Mouse (Mus musculus): ENCODE results near the gene Erich4. TPM values are rescaled to one million over a fixed set of nuclear protein-coding genes. Genes with fewer than 3 reads are reported as not detected.

Erich4 gene
- polyA plus RNA-seq, 1 experiment from 2014 or later, result not detected

Other genes with a start within 250 kb of the Erich4 start
- gene Cnfn, start 246.2 kb downstream of the Erich4 start, polyA plus RNA-seq (2016; fragmentation: Nextera tagmentation; extraction: Ambion mirVana), result not detected in 2 replicates
- 6.0 and 8.6 TPM in 2 replicates for gene Lipe, start 217.2 kb downstream of the Erich4 start, polyA plus RNA-seq (2016; fragmentation: Nextera tagmentation; extraction: Ambion mirVana)
- gene Cxcl17, start 203.0 kb downstream of the Erich4 start, polyA plus RNA-seq (2016; fragmentation: Nextera tagmentation; extraction: Ambion mirVana), result 0.45 and 0.63 TPM in 2 replicates
- gene Ceacam1, start 138.3 kb downstream of the Erich4 start, polyA plus RNA-seq (2016; fragmentation: Nextera tagmentation; extraction: Ambion mirVana), result 0.92 and 2.2 TPM in 2 replicates
- not detected in 2 replicates for gene Ceacam2, start 76.0 kb downstream of the Erich4 start, polyA plus RNA-seq (2016; fragmentation: Nextera tagmentation; extraction: Ambion mirVana)
- gene Dmac2, start 3.5 kb upstream of the Erich4 start, polyA plus RNA-seq (2016; fragmentation: Nextera tagmentation; extraction: Ambion mirVana), result 26.3 and 29.6 TPM in 2 replicates
- gene B3gnt8, start 10.8 kb upstream of the Erich4 start, polyA plus RNA-seq (2016; fragmentation: Nextera tagmentation; extraction: Ambion mirVana), result 0.87 and 1.8 TPM in 2 replicates
- 45.3 and 49.4 TPM in 2 replicates for gene Bckdha, start 43.1 kb upstream of the Erich4 start, polyA plus RNA-seq (2016; fragmentation: Nextera tagmentation; extraction: Ambion mirVana)
- 75.6 and 76.4 TPM in 2 replicates for gene Exosc5, start 43.3 kb upstream of the Erich4 start, polyA plus RNA-seq (2016; fragmentation: Nextera tagmentation; extraction: Ambion mirVana)
- 3.1 and 3.2 TPM in 2 replicates for gene Tmem91, start 59.3 kb upstream of the Erich4 start, polyA plus RNA-seq (2016; fragmentation: Nextera tagmentation; extraction: Ambion mirVana)
- 38.3 and 44.6 TPM in 2 replicates for gene B9d2, start 64.9 kb upstream of the Erich4 start, polyA plus RNA-seq (2016; fragmentation: Nextera tagmentation; extraction: Ambion mirVana)
- gene Tgfb1, start 71.1 kb upstream of the Erich4 start, polyA plus RNA-seq (2016; fragmentation: Nextera tagmentation; extraction: Ambion mirVana), result 0.81 and 2.1 TPM in 2 replicates
- gene Ccdc97, start 103.2 kb upstream of the Erich4 start, polyA plus RNA-seq (2016; fragmentation: Nextera tagmentation; extraction: Ambion mirVana), result 32.4 and 44.0 TPM in 2 replicates
- gene Hnrnpul1, start 138.9 kb upstream of the Erich4 start, polyA plus RNA-seq (2016; fragmentation: Nextera tagmentation; extraction: Ambion mirVana), result 60.5 and 61.6 TPM in 2 replicates
- gene Axl, start 172.8 kb upstream of the Erich4 start, polyA plus RNA-seq (2016; fragmentation: Nextera tagmentation; extraction: Ambion mirVana), result 15.0 and 18.4 TPM in 2 replicates
- 0.44 and 0.46 TPM in 2 replicates for gene Cyp2s1, start 201.0 kb upstream of the Erich4 start, polyA plus RNA-seq (2016; fragmentation: Nextera tagmentation; extraction: Ambion mirVana)